Mouse (Mus musculus): ENCODE measurements around the gene Gjd3.
"Not testable (repeated sequence)": the region's sequence is repeated elsewhere in the genome, so short reads cannot be mapped to it uniquely, and the experiment has no call there.

GRCm38 (mm10) chr11:98933847-98934246 lies 49.0 kb downstream of the Gjd3 start:
- TF ChIP-seq POLR2A (IDR thresholded peaks at IDR 0.05; ENCODE audit: low read depth, low read length); CTCF (conservative IDR thresholded peaks at IDR 0.05; ENCODE audit: insufficient read depth, insufficient read length, low read depth, low read length): not testable (repeated sequence)
